Mouse (Mus musculus) bone marrow macrophage, adult 2 months (primary cell): Measurements from ENCODE around the gene Parva.

Source experiments
- CTCF ChIP-seq: IDR thresholded peaks from 2 replicates; pipeline ENCODE4 v1.5.1; 2012; ENCODE audit warnings: low read depth, mild to moderate bottlenecking, low read length, moderate library complexity
- POLR2A ChIP-seq: IDR thresholded peaks from 2 replicates; pipeline ENCODE4 v1.6.1; 2012; ENCODE audit warnings: mild to moderate bottlenecking, low read depth, low read length, borderline replicate concordance

DNA sequence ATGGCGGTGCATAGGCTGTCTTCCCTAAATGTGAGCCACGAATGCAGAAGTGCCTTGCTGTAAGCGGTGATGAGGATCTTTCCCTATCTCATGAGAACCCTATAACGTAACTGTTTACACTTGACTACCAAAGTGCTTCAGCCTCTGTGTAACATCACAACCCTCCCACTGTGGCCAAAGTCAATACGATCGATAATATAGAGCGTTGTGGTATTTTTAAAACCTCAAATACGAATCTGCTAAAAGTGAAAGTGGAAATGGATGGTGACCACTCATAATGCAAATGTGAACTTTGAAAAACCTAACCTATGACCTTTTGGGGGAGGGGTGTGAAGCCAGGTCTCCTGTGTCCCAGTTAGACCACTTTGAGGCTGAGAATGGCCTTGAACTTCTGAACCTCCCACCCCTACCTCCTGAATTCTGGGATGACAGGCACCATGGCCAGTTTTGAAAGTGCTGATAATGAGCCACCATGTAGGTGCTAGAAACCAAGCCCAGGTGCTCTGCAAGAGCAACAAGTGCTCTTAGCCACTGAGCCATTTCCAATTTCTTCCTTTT lies 87.4 kb downstream of the Parva start:
- no peak for TF ChIP-seq CTCF
- no peak for TF ChIP-seq POLR2A
